Mouse (Mus musculus) forelimb bud, embryonic 11.5 days (tissue): ENCODE measurements at regions not wholly inside any gene's neighbourhood (a gene's known extent, or its start where the extent isn't known, plus 50 kb on each side); places are given as distances from the start of the nearest gene placed in this dataset.
A peak's percentile ranks its signal among the peaks of the same experiment; 100 is the strongest.

Experiments
- DNase-seq: peaks from one replicate; pipeline ENCODE4 v3.0.0-alpha.2; 2012; ENCODE audit warnings: low read depth, low spot score

DNA sequence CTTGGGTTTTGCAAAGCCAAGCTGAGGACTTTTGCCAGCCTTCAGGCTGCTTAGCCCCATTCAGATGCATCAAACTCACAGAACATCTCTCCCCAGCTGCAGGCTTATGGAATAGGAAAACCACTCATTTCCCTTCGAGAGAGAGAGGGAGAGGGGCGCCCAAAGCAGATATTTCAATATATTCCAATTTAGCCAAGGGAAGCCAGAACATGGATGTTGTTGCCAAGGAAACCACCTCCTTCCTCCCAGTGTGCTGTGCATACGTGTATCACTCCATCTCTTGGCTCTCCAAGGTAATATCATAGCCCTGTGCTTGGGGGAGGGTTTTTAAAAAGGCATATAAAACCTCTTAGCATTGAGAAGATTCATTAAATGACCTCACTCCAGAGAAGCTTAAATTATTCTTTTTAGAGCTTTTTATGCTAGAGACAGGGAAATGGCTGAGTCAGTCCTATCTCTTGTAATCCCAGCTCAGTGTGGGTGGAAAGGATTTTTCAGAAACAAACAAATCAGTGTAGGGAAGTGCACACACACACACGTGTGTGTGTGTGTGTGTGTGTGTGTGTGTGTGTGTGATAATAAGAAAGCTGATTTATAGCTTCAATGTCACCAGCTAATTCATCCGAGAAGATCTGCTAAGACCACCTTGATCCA, 245.1 kb downstream of the Rps24 start:
- no peak for DNase-seq

DNA sequence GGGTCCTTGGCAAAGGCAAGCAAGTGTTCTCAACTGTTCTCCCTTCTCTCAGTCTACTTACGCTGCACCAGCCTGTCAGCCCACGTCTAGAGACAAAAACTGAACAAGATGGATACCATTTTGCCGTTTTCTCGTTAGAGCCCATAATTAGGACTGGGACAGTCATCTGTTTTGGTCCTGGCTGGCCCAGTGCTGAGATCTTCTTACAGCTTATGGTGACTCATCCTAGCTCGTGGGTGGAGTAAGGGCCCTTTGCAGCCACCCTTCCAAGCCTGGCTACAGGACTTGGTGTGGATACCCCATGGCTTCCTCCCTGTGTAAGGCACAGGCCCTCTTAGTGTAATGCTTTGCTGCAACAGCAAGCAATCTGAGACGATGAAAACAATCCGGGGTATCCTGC, 246.4 kb downstream of the Rps24 start:
- no peak for DNase-seq

DNA sequence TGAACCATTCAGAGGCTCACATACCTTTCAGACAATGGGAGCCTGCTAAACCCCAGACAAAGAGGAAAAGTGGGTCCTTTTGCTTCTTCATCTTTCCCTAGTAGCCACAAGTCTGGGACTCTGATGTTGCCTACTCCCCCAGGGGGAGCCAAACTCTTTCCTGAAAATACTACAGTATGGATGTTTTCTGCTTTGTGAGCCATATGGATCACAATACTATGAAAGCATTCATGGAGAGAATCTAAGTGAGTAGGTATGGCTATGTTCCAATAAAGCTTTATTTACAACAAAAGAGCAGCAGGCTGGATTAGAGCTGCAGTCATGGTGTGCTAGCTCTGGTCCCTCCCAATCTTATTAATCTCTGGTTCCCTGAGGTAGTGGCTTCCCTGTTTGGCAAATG, 251.9 kb downstream of the Rps24 start:
- DNase-seq: no peak

- no peak for DNase-seq
Observed at GRCm38 (mm10) chr14:24744451-24744850, 257.5 kb downstream of the Rps24 start.

DNA sequence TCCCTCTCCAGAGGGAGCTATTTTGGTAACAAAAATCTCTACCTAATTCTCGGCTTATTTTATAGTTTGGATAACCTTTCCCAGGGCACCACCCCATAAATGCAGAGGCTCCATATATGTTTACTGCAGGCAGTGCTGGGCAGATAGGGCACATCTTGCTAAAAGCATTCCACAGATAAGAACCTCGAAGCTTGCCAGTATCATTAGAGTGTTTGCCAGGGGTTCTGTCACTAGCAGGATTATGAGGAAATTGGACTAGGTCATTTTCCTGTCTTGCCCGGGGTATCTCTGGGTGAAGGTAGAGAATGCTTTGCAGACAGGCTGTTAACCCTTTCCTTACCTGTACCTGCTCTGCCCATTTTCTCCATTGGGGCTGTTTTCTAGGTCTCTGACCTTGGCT, 258.8 kb downstream of the Rps24 start:
- DNase-seq: no peak

- peak; percentile 29 for DNase-seq
Observed at GRCm38 (mm10) chr14:24747471-24747795, 260.5 kb downstream of the Rps24 start.

- no peak for DNase-seq
Observed at GRCm38 (mm10) chr14:24747796-24748496, 261.0 kb downstream of the Rps24 start.

DNA sequence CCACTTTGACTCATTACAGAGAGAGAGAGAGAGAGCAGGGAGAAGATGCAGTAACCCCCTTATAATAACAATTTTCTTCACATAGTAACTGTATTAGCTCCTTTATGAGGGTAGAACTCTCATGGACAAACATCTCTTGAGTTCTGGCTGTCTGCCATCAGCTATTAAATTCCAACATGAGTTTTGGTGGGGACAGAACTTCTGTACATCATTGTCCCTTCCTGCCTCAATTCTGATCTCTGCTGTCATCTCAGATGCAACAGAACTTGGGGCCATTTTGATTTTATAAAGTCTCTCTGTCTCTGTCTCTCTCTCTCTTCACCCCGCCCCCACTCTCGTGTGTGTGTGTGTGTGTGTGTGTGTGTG, 261.6 kb downstream of the Rps24 start:
- no peak for DNase-seq

- no peak for DNase-seq
Observed at GRCm38 (mm10) chr14:24749313-24749712, 262.4 kb downstream of the Rps24 start.

DNA sequence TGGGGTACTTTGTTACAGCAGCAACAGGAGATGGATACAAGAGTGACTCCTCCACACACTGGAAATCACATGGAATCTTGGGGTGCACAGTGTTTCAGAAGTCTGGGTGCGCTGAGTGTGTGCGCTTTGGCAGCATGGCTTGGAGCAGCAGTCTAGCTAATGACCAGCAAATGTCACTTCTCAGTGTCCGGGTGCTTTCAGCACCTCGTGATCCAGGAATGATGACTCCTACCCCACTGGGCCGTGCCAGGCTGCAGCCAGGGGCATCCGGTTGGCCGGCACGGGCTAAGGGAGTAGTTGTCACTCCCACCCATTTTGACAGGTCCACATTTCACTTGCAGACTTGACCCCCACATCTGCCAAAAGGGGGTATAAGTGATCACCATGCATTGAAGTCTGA, 264.3 kb downstream of the Rps24 start:
- DNase-seq: no peak

DNA sequence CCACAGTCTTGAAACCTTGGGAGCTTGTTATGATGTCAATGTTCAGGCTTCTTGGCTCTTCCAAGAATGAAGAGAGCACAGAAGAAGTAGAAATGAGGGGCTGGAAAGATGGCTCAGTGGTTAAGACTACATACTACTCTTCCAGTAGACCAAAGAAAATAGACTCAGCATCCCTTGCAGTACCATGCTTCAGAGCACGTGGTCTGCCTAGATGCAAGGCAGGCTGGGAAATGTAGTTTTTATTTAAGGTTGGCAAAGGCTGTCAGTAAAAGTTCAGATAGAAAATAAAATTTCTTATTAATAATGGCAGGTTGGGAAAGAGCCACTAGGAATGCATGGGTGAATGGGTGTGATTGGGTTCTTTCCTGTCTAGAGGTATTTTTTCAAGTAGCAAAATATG, 267.8 kb downstream of the Rps24 start:
- no peak for DNase-seq

- DNase-seq: no peak
Observed at GRCm38 (mm10) chr14:24755426-24756117, 268.6 kb downstream of the Rps24 start.

DNA sequence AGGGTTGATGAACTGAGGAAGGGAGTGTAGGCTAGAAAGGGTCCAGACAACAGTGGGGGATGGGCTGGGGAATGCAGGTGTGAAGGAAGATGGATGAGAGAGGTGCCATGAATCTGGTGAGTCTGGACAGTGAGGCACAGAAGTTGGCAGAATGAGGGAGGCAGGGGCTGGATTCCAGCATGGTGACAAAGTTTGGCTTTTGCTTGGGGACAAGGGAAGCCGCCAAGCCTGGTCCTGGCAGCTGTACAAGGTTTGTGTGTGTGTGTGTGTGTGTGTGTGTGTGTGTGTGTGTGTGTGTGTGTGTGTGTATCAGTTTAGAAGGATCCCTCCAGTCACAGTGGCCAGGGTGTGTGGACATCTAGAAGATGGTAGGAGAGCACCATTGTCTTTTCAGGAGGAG, 270.4 kb downstream of the Rps24 start:
- no peak for DNase-seq

- DNase-seq: no peak
Observed at GRCm38 (mm10) chr14:24757843-24758242, 270.9 kb downstream of the Rps24 start.

- DNase-seq: no peak
Observed at GRCm38 (mm10) chr14:24760926-24761325, 274.0 kb downstream of the Rps24 start.

- DNase-seq: peak; percentile 63
Observed at GRCm38 (mm10) chr14:24762468-24763274, 275.7 kb downstream of the Rps24 start.

- DNase-seq: no peak
Observed at GRCm38 (mm10) chr14:24763275-24763812, 276.4 kb downstream of the Rps24 start.

- no peak for DNase-seq
Observed at GRCm38 (mm10) chr14:24763845-24764244, 276.9 kb downstream of the Rps24 start.

GRCm38 (mm10) chr14:24766260-24766659, 279.3 kb downstream of the Rps24 start:
- DNase-seq: no peak

GRCm38 (mm10) chr14:24766690-24767089, 279.8 kb downstream of the Rps24 start:
- DNase-seq: no peak

GRCm38 (mm10) chr14:24767316-24767715, 280.4 kb downstream of the Rps24 start:
- no peak for DNase-seq

GRCm38 (mm10) chr14:24767964-24768363, 281.0 kb downstream of the Rps24 start:
- no peak for DNase-seq
